Mouse (Mus musculus): ENCODE measurements around the gene Veph1.

GRCm38 (mm10) chr3:66332401-66332729 is 35.7 kb upstream of the Veph1 start:
- no peak for TF ChIP-seq CTCF (IDR thresholded peaks at IDR 0.05; ENCODE audit: borderline replicate concordance, control insufficient read depth, extremely low read depth, insufficient read depth, low read length, poor library complexity)
- no peak for TF ChIP-seq POLR2A (IDR thresholded peaks at IDR 0.05; ENCODE audit: control insufficient read depth, extremely low read depth, insufficient read depth, low read length, poor library complexity)
